Mouse (Mus musculus) bone marrow macrophage, adult 2 months (primary cell): ENCODE measurements around the gene Cipc.

Experiments used
- CTCF ChIP-seq: IDR thresholded peaks from 2 replicates; pipeline ENCODE4 v1.5.1; 2012; ENCODE audit warnings: low read depth, mild to moderate bottlenecking, low read length, moderate library complexity
- POLR2A ChIP-seq: IDR thresholded peaks from 2 replicates; pipeline ENCODE4 v1.6.1; 2012; ENCODE audit warnings: mild to moderate bottlenecking, low read depth, low read length, borderline replicate concordance

- TF ChIP-seq CTCF (no peak), POLR2A (no peak)
Observed at GRCm38 (mm10) chr12:86994166-86994565, 47.3 kb downstream of the Cipc start.
